Mouse (Mus musculus): ENCODE data around the gene Upk3b. TPM values are rescaled to one million over a fixed set of nuclear protein-coding genes. Genes with fewer than 3 reads are reported as not detected.

The Upk3b gene
- polyA plus RNA-seq, 1 experiment = 1.4 TPM

GRCm38 (mm10) chr5:136016014-136016876 lies 22.1 kb upstream of the Upk3b start:
- peaks cover 17% of the 10 kb centered on the region for H3K36me3 ChIP-seq (ENCODE audit: control insufficient read depth, insufficient read depth, low read length)
- H3K27ac ChIP-seq (ENCODE audit: insufficient read depth, low read depth, low read length) = no peak overlapping the region
- peaks cover 8% of the 10 kb centered on the region; the same call in 1 of the 2 replicates for H3K4me1 ChIP-seq (ENCODE audit: control insufficient read depth, insufficient read depth, insufficient read length, low read length)
- TF ChIP-seq POLR2A (IDR thresholded peaks at IDR 0.05; ENCODE audit: low read depth, low read length) = no peak
- TF ChIP-seq CTCF (IDR thresholded peaks at IDR 0.05; ENCODE audit: extremely low read depth, insufficient read length, insufficient replicate concordance, low read depth, low read length) = no peak
- H3K27me3 ChIP-seq (ENCODE audit: control insufficient read depth, insufficient read depth, low read length) = no peaks in the 10 kb centered on the region
- 38% methylated on average over 10 of the region's 10 CpGs for WGBS
- H3K4me3 ChIP-seq (ENCODE audit: low read depth, low read length) = no peak overlapping the region

GRCm38 (mm10) chr5:136017262-136017661 lies 21.0 kb upstream of the Upk3b start:
- TF ChIP-seq POLR2A (IDR thresholded peaks at IDR 0.05; ENCODE audit: low read depth, low read length) (no peak), CTCF (IDR thresholded peaks at IDR 0.05; ENCODE audit: extremely low read depth, insufficient read length, insufficient replicate concordance, low read depth, low read length) (no peak)
- H3K36me3 ChIP-seq (ENCODE audit: control insufficient read depth, insufficient read depth, low read length) = peaks cover 7% of the 10 kb centered on the region
- peaks cover 8% of the 10 kb centered on the region; the same call in 1 of the 2 replicates for H3K4me1 ChIP-seq (ENCODE audit: control insufficient read depth, insufficient read depth, insufficient read length, low read length)
- WGBS = 93% methylated on average over 6 of the region's 6 CpGs
- H3K27ac ChIP-seq (ENCODE audit: insufficient read depth, low read depth, low read length) = no peak overlapping the region
- no peak overlapping the region for H3K4me3 ChIP-seq (ENCODE audit: low read depth, low read length)
- H3K27me3 ChIP-seq (ENCODE audit: control insufficient read depth, insufficient read depth, low read length) = no peaks in the 10 kb centered on the region

- no peak for TF ChIP-seq CTCF (IDR thresholded peaks at IDR 0.05; ENCODE audit: extremely low read depth, insufficient read length, insufficient replicate concordance, low read depth, low read length)
- TF ChIP-seq POLR2A (IDR thresholded peaks at IDR 0.05; ENCODE audit: low read depth, low read length) = no peak
- peaks cover 10% of the 10 kb centered on the region; the same call in 1 of the 2 replicates for H3K4me1 ChIP-seq (ENCODE audit: control insufficient read depth, insufficient read depth, insufficient read length, low read length)
- H3K36me3 ChIP-seq (ENCODE audit: control insufficient read depth, insufficient read depth, low read length) = peaks cover 2% of the 10 kb centered on the region; the same call in 1 of the 2 replicates
- WGBS = 89% methylated on average over 2 of the region's 2 CpGs
- H3K4me3 ChIP-seq (ENCODE audit: low read depth, low read length) = no peak overlapping the region
- no peak overlapping the region for H3K27ac ChIP-seq (ENCODE audit: insufficient read depth, low read depth, low read length)
- no peaks in the 10 kb centered on the region for H3K27me3 ChIP-seq (ENCODE audit: control insufficient read depth, insufficient read depth, low read length)
Observed at GRCm38 (mm10) chr5:136018726-136019125, 19.6 kb upstream of the Upk3b start.

GRCm38 (mm10) chr5:136019907-136020306 lies 18.4 kb upstream of the Upk3b start:
- Histone ChIP-seq H3K27ac (ENCODE audit: insufficient read depth, low read depth, low read length) (no peak overlapping the region), H3K36me3 (ENCODE audit: control insufficient read depth, insufficient read depth, low read length) (peaks cover 2% of the 10 kb centered on the region; the same call in 1 of the 2 replicates), H3K4me3 (ENCODE audit: low read depth, low read length) (no peak overlapping the region), H3K27me3 (ENCODE audit: control insufficient read depth, insufficient read depth, low read length) (no peaks in the 10 kb centered on the region), H3K4me1 (ENCODE audit: control insufficient read depth, insufficient read depth, insufficient read length, low read length) (peaks cover 10% of the 10 kb centered on the region; the same call in 1 of the 2 replicates)
- 60% methylated on average over 1 of the region's 1 CpGs for WGBS
- TF ChIP-seq POLR2A (IDR thresholded peaks at IDR 0.05; ENCODE audit: low read depth, low read length) (no peak), CTCF (IDR thresholded peaks at IDR 0.05; ENCODE audit: extremely low read depth, insufficient read length, insufficient replicate concordance, low read depth, low read length) (no peak)

GRCm38 (mm10) chr5:136025712-136026111 lies 12.6 kb upstream of the Upk3b start:
- WGBS = 87% methylated on average over 3 of the region's 3 CpGs
- Histone ChIP-seq H3K4me1 (ENCODE audit: control insufficient read depth, insufficient read depth, insufficient read length, low read length) (peaks cover 2% of the 10 kb centered on the region; the same call in 1 of the 2 replicates), H3K36me3 (ENCODE audit: control insufficient read depth, insufficient read depth, low read length) (peaks cover 6% of the 10 kb centered on the region), H3K27ac (ENCODE audit: insufficient read depth, low read depth, low read length) (no peak overlapping the region), H3K4me3 (ENCODE audit: low read depth, low read length) (no peak overlapping the region), H3K27me3 (ENCODE audit: control insufficient read depth, insufficient read depth, low read length) (no peaks in the 10 kb centered on the region)
- TF ChIP-seq CTCF (IDR thresholded peaks at IDR 0.05; ENCODE audit: extremely low read depth, insufficient read length, insufficient replicate concordance, low read depth, low read length) = no peak
- no peak for TF ChIP-seq POLR2A (IDR thresholded peaks at IDR 0.05; ENCODE audit: low read depth, low read length)

- Histone ChIP-seq H3K27ac (ENCODE audit: insufficient read depth, low read depth, low read length) (no peak overlapping the region), H3K36me3 (ENCODE audit: control insufficient read depth, insufficient read depth, low read length) (peaks cover 11% of the 10 kb centered on the region), H3K27me3 (ENCODE audit: control insufficient read depth, insufficient read depth, low read length) (no peaks in the 10 kb centered on the region), H3K4me1 (ENCODE audit: control insufficient read depth, insufficient read depth, insufficient read length, low read length) (peaks cover 2% of the 10 kb centered on the region; the same call in 1 of the 2 replicates), H3K4me3 (ENCODE audit: low read depth, low read length) (no peak overlapping the region)
- no peak for TF ChIP-seq POLR2A (IDR thresholded peaks at IDR 0.05; ENCODE audit: low read depth, low read length)
- TF ChIP-seq CTCF (IDR thresholded peaks at IDR 0.05; ENCODE audit: extremely low read depth, insufficient read length, insufficient replicate concordance, low read depth, low read length) = no peak
- 92% methylated on average over 9 of the region's 9 CpGs for WGBS
Observed at GRCm38 (mm10) chr5:136026859-136027258, 11.4 kb upstream of the Upk3b start.

- Histone ChIP-seq H3K4me3 (ENCODE audit: low read depth, low read length) (no peak overlapping the region), H3K27me3 (ENCODE audit: control insufficient read depth, insufficient read depth, low read length) (no peaks in the 10 kb centered on the region), H3K4me1 (ENCODE audit: control insufficient read depth, insufficient read depth, insufficient read length, low read length) (0 out of 2 replicates have a peak, but pooled peaks cover under 1% of the 10 kb centered on the region), H3K27ac (ENCODE audit: insufficient read depth, low read depth, low read length) (no peak overlapping the region), H3K36me3 (ENCODE audit: control insufficient read depth, insufficient read depth, low read length) (peaks cover 18% of the 10 kb centered on the region)
- WGBS = 92% methylated on average over 11 of the region's 11 CpGs
- no peak for TF ChIP-seq POLR2A (IDR thresholded peaks at IDR 0.05; ENCODE audit: low read depth, low read length)
- no peak for TF ChIP-seq CTCF (IDR thresholded peaks at IDR 0.05; ENCODE audit: extremely low read depth, insufficient read length, insufficient replicate concordance, low read depth, low read length)
Observed at GRCm38 (mm10) chr5:136027612-136028311, 10.5 kb upstream of the Upk3b start.
